Mouse (Mus musculus) heart, adult 2 months (tissue): Measurements from ENCODE around the gene Tepsin.

Experiments
- CTCF ChIP-seq: fragments of 200-600 bp; IDR thresholded peaks from 2 replicates; pipeline ENCODE4 v1.8.1; 2022; ENCODE audit warnings: antibody characterized with exemption, mild to moderate bottlenecking, moderate library complexity
- POLR2A ChIP-seq: fragments of 200-500 bp; IDR thresholded peaks from 2 replicates; pipeline ENCODE4 v1.6.1; 2011; ENCODE audit warnings: mild to moderate bottlenecking, low read depth, low read length, control low read depth; ENCODE audit not compliant: insufficient read depth

DNA sequence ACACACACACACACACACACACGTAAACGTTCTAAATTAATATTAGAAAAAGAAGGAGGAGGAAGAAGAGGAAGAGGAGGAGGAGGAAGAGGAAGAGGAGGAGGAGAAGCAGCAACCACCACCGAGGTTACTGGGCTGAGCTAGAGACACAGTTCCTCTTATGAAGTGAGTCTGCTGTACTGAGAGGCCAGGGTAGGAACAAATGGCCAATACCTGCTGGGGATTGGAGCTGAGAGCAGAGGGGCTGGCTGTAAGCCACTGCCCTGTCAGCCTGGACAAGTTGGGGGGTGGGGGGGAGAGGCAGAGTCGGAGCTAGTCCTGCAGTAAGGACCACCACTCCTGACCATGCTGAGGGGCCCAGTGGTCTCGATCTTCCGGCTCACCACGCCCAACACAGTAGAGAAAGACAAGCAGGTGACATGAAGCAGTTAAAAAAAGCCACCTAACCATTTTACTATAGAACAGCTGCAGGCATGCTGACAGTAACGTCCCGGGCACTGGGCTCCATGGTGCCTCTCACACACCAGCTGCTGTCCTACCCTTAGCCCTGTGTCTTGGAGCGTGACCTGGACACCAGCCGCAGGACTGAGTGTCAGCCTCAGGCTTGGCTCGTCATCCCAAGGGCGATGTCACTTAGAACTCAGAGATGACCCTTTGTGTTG, 34.4 kb downstream of the Tepsin start:
- TF ChIP-seq POLR2A, result no peak
- TF ChIP-seq CTCF, result no peak
